Mouse (Mus musculus) kidney, adult 9 months (tissue): ENCODE measurements at regions not wholly inside any gene's neighbourhood (a gene's known extent, or its start where the extent isn't known, plus 50 kb on each side); places are given as distances from the start of the nearest gene placed in this dataset.
A peak's percentile ranks its signal among the peaks of the same experiment; 100 is the strongest.
"Not testable (repeated sequence)": the region's sequence is repeated elsewhere in the genome, so short reads cannot be mapped to it uniquely, and the experiment has no call there.

Experiments
- DNase-seq: peaks from one replicate; pipeline ENCODE4 v3.0.0; 2022

DNA sequence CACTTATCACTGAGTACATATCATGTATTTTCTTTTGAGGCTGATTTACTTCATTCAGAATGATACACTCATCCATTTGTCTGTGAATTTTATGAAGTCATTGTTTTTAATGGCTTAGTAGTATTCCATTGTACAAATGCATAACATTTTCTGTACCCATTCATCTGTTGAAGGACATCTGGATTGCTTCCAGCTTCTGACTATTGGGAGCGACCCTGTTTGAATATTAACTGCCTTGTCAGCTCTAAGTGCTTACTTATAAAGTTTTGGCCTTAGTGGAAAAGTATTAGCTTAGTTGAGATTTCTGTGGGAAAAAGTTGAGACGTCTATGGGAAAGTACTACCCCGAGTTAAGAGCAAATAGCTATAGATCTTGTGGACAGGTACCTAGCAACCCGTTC lies 120.4 kb downstream of the Hnmt start:
- DNase-seq = peak; percentile 91

- DNase-seq = peak; percentile 67
These were observed 122.3 kb downstream of the Hnmt start for GRCm38 (mm10) chr2:23926921-23927320.

DNA sequence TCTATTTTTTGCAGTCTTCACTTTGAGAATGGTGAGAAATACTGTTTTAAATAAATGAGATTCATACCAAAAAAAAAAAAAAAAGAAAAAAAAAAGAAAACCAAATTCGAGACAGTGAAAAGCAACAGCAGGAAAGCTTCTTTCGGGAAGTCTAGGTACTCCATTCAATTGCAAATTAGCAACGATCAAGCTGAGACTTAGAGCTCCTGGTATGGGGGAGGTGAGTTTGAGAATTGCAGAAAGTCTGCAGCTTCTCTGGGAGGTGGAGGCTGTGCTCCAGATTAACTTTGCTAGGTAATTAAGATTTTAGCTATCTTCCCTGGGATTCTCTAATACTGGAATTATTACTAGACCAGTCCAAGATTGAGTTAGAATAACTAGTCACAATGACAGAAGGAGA lies 140.4 kb downstream of the Hnmt start:
- not testable (repeated sequence) for DNase-seq

DNA sequence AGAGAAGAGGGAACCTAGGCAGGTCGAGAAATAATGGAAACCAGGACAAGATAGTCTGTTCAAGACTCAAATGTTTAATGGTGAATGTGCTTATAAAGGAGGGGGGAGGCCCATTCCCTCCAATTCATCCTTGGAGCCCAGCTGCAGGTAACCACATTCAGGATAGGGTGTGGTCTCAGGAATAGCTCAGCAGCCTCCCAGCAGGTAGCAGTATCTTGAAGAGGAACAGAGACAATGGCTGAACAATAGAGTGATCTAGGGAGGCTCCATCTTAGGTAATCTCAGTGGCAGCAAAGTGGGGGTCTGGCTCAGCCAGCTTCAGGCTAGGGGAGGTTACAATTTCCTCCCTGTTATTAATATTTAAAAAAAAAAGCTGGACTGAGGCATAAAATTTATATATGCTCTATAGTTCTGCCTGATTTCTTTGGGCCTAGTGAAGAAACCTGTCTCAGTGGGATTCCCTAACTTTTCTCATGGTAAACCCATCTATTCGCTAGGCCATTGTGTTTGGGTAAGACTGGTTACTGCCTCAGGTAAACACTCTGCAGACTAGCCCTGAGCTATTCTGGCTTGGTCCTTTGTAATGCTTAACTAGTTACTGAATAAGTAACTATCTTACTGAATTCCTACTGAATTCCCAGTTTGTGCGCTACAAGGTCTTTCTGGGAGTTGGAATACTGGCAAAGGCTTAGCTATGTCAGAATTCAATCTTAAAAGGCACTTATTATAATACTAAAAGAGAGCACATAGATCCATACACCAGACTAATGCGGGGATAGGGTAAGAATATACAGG lies 142.1 kb downstream of the Hnmt start:
- peak; percentile 70 for DNase-seq

DNA sequence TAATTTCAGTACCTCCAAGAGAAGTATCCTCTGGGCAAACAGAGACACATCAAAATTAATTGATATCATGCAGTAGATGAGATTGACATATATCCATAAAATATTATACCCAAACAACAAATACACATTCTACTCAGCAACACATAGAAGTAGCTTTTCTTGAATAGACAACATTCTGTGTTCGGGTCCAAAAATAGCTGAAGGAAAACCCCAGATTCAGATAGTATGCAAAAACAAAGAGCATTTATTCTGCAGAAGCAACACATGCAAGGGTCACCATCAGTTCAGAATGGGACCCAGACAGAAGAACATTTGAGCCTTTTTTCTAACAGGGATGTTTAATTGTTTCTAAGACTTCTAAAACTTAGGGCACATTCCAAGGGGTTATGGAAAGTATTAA lies 150.1 kb downstream of the Hnmt start:
- no peak for DNase-seq

DNA sequence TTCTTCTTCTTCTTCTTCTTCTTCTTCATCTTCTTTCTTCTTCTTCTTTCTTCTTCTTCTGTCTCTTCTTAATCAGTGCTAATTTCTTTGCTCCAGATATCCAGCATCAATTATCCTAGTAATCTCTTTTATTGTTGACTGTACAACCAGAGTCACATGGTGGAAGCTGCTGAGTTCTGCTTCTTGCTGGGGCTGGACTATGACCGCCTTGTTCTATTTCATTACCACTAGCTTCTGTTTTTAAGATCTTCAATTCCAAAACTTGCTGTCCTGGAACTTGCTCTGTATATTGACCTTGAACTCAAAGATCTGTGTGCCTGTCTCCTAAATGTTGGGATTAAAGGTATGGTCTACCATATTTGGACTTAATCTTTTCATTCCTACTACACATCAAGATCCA lies 152.2 kb downstream of the Hnmt start:
- peak; percentile 72 for DNase-seq

DNA sequence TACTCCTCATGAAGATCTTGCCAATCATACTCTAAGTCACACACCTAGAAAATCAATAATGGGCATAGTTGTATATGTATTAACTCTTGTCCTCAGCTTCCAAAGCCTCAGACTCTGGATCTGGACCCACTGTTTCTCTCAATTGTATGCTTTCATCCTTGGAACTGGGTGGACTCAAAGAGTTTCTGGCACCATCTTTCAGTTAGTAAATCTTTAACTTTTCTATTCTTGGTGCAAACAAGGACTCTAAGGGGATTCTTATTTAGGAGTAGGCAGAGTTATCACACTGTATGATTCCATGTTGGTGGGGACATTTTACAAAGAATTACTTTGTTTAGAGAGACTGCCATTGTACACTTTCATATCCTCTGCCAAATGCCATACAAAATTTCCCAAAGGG lies 156.0 kb downstream of the Hnmt start:
- DNase-seq = peak; percentile 59

DNA sequence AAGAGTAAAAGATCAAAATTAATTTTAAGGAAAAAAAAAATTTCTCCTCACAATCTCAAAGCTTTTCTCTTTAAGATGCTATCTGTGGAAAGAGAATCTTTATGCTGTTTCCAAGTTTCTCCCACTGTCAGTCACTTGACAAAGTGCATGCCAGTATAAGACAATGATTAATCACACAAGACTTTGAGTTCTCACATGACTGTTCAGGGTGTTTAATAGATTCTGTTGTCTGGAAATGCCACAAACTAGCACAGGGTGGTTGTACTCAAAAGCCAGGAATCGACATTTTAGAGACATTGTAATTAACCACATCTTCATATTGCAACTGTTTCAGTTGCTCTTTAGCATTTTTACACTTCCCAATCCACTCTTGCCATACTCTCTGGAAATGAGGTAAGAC lies 181.8 kb downstream of the Hnmt start:
- DNase-seq = peak; percentile 89

GRCm38 (mm10) chr2:23866326-23866725 lies 182.9 kb downstream of the Hnmt start:
- DNase-seq = peak; percentile 92

GRCm38 (mm10) chr2:23862277-23862676 lies 186.9 kb downstream of the Hnmt start:
- not testable (repeated sequence) for DNase-seq
